Mouse (Mus musculus): Measurements from ENCODE around the gene Clmp. TPM values are rescaled to one million over a fixed set of nuclear protein-coding genes. Genes with fewer than 3 reads are reported as not detected.

Gene Clmp
- total RNA-seq, 1 experiment, result 1.7 TPM

DNA sequence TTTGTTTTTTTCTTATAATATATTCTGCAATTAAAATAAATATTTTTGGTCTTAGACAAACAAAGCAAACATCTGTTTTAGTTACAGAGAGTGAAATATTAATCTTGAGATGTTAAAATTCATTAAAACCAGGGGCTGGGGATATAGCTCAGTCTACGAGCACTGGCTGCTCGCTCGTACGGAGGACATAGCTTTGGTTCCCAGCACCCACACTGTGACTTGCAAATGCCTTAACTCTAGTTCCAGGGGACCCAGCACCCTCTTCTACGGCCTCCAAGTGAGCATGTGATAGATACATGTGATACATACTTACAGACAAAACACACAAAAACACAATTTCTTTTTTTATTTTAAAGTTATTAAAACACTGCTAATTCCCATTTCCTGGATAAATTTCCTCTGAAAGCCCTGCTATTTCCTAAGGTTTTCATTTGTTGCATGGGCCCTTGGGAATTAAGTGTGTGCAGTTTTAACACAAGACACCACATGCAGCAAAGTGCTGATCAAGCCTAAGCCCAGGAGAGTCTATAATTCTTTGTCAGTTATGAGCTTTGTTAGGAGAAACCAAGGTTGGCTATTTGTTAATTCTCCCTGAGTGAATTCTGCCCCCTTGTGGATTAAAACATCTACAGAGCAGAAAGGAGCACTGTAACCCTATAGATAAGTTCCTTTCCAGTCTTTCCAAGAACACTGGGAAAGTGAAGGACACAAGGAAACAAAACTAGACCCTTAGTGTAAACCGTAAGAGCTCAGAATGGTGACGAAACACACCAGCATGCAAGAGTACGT lies 64.3 kb downstream of the Clmp start:
- Histone ChIP-seq H3K9ac (ENCODE audit: insufficient read depth, low read depth, low read length, poor library complexity, severe bottlenecking) (no peak overlapping the region), H3K9me3 (ENCODE audit: control insufficient read depth, insufficient read depth, low read depth, low read length) (no peaks in the 10 kb centered on the region), H3K4me1 (ENCODE audit: control insufficient read depth in 2 of 2, insufficient read depth in 2 of 2, low read length in 2 of 2, poor library complexity in 1 of 2) (no peaks in the 10 kb centered on the region), H3K4me3 (ENCODE audit: insufficient read depth in 1 of 2, low read depth in 1 of 2, low read length in 2 of 2, poor library complexity in 1 of 2, severe bottlenecking in 1 of 2) (no peak overlapping the region), H3K27ac (ENCODE audit: insufficient read depth, low read depth, low read length, poor library complexity, severe bottlenecking) (no peak overlapping the region), H3K36me3 (ENCODE audit: control insufficient read depth, insufficient read depth, low read length, poor library complexity, severe bottlenecking) (no peaks in the 10 kb centered on the region)
- DNase-seq (ENCODE audit: low read depth, low spot score), result no peak
- in situ Hi-C loops (cut with MboI; ENCODE audit: low sequenced_read_pairs in 2 of 2, unreplicated experiment in 2 of 2), result loop anchor here in 1 of 2 experiments (5.0 kb wide), 1 partner anchor 123 kb away; no protein-coding TSS in a partner anchor
- TF ChIP-seq ZNF384 (IDR thresholded peaks at IDR 0.05; ENCODE audit: low read depth, low read length), result no peak
- TF ChIP-seq ZC3H11A (IDR thresholded peaks at IDR 0.05; ENCODE audit: borderline replicate concordance, low read depth, low read length), result peak; percentile 21; the same call in 1 of the 2 replicates
- TF ChIP-seq CHD2 (IDR thresholded peaks at IDR 0.05; ENCODE audit: low read depth, low read length), result no peak

GRCm38 (mm10) chr9:40751749-40752148 lies 66.0 kb downstream of the Clmp start:
- TF ChIP-seq MAFK (IDR thresholded peaks at IDR 0.05; ENCODE audit: insufficient read depth, low read depth, low read length) (no peak), CHD2 (IDR thresholded peaks at IDR 0.05; ENCODE audit: low read depth, low read length) (no peak), ZNF384 (IDR thresholded peaks at IDR 0.05; ENCODE audit: low read depth, low read length) (no peak), HCFC1 (IDR thresholded peaks at IDR 0.05; ENCODE audit: borderline replicate concordance, insufficient read depth, low read length) (no peak), ZC3H11A (IDR thresholded peaks at IDR 0.05; ENCODE audit: borderline replicate concordance, low read depth, low read length) (no peak)

GRCm38 (mm10) chr9:40756401-40756800 lies 70.6 kb downstream of the Clmp start:
- Histone ChIP-seq H3K4me1 (ENCODE audit: control insufficient read depth in 2 of 2, insufficient read depth in 2 of 2, low read length in 2 of 2, poor library complexity in 1 of 2) (peaks cover 0 to 10% of the 10 kb centered on the region in 2 experiments; a peak in 2 of 4 replicates), H3K4me3 (ENCODE audit: insufficient read depth in 1 of 2, low read depth in 1 of 2, low read length in 2 of 2, poor library complexity in 1 of 2, severe bottlenecking in 1 of 2) (peak overlapping the region; percentile 1 to 27; a peak in 3 of 4 replicates), H3K9ac (ENCODE audit: insufficient read depth, low read depth, low read length, poor library complexity, severe bottlenecking) (0 out of 2 replicates have a peak overlapping the region, but pooled peaks have one; percentile 42), H3K36me3 (ENCODE audit: control insufficient read depth, insufficient read depth, low read length, poor library complexity, severe bottlenecking) (no peaks in the 10 kb centered on the region), H3K9me3 (ENCODE audit: control insufficient read depth, insufficient read depth, low read depth, low read length) (no peaks in the 10 kb centered on the region), H3K27ac (ENCODE audit: insufficient read depth, low read depth, low read length, poor library complexity, severe bottlenecking) (no peak overlapping the region)
- DNase-seq (ENCODE audit: low read depth, low spot score), result peak; percentile 65
- TF ChIP-seq MAFK (IDR thresholded peaks at IDR 0.05; ENCODE audit: insufficient read depth, low read depth, low read length), result no peak
- no peak for TF ChIP-seq HCFC1 (IDR thresholded peaks at IDR 0.05; ENCODE audit: borderline replicate concordance, insufficient read depth, low read length)
- no peak for TF ChIP-seq ZC3H11A (IDR thresholded peaks at IDR 0.05; ENCODE audit: borderline replicate concordance, low read depth, low read length)
- TF ChIP-seq CHD2 (IDR thresholded peaks at IDR 0.05; ENCODE audit: low read depth, low read length), result no peak
- no peak for TF ChIP-seq ZNF384 (IDR thresholded peaks at IDR 0.05; ENCODE audit: low read depth, low read length)
- in situ Hi-C loops (cut with MboI; ENCODE audit: low sequenced_read_pairs in 2 of 2, unreplicated experiment in 2 of 2), result no loop called here

More at GRCm38 (mm10) chr9:40751749-40752148, 66.0 kb downstream of the Clmp start:
- no peak for DNase-seq (ENCODE audit: low read depth, low spot score)
- Histone ChIP-seq H3K4me1 (ENCODE audit: control insufficient read depth in 2 of 2, insufficient read depth in 2 of 2, low read length in 2 of 2, poor library complexity in 1 of 2) (peaks cover 0 to 3% of the 10 kb centered on the region in 2 experiments; a peak in 1 of 4 replicates), H3K36me3 (ENCODE audit: control insufficient read depth, insufficient read depth, low read length, poor library complexity, severe bottlenecking) (no peaks in the 10 kb centered on the region), H3K9ac (ENCODE audit: insufficient read depth, low read depth, low read length, poor library complexity, severe bottlenecking) (no peak overlapping the region), H3K9me3 (ENCODE audit: control insufficient read depth, insufficient read depth, low read depth, low read length) (no peaks in the 10 kb centered on the region), H3K4me3 (ENCODE audit: insufficient read depth in 1 of 2, low read depth in 1 of 2, low read length in 2 of 2, poor library complexity in 1 of 2, severe bottlenecking in 1 of 2) (no peak overlapping the region), H3K27ac (ENCODE audit: insufficient read depth, low read depth, low read length, poor library complexity, severe bottlenecking) (no peak overlapping the region)
- in situ Hi-C loops (cut with MboI; ENCODE audit: low sequenced_read_pairs in 2 of 2, unreplicated experiment in 2 of 2), result no loop called here

DNA sequence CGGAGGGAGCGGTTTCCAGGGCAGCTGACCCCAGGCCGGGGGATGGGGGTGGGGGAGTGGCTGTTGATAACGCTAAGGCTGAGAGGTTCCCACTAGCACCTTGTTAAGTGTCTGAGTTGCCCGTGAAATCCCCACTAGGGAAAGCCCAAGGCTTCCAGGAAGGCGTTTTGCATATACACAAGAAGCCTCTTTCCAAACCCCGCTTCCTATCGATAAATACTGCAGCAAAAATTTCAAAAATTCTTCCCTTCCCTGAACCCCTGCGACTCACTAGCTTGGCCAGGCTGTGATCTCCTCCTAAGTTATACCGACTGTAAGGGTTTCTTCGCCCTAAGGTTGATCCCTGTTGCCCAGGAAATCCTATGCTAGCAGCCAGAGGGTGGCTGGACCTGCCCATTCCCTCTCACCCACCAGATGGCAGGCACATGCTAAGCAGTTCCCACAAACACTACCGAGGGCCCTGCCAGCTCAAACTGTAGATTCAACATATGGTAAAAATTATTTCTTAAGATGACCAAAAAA lies 71.4 kb downstream of the Clmp start:
- Histone ChIP-seq H3K4me3 (ENCODE audit: insufficient read depth in 1 of 2, low read depth in 1 of 2, low read length in 2 of 2, poor library complexity in 1 of 2, severe bottlenecking in 1 of 2) (peak overlapping the region in 1 of 2 experiments; percentile 27; a peak in 2 of 4 replicates), H3K9me3 (ENCODE audit: control insufficient read depth, insufficient read depth, low read depth, low read length) (no peaks in the 10 kb centered on the region), H3K36me3 (ENCODE audit: control insufficient read depth, insufficient read depth, low read length, poor library complexity, severe bottlenecking) (no peaks in the 10 kb centered on the region), H3K4me1 (ENCODE audit: control insufficient read depth in 2 of 2, insufficient read depth in 2 of 2, low read length in 2 of 2, poor library complexity in 1 of 2) (peaks cover 0 to 10% of the 10 kb centered on the region in 2 experiments; a peak in 2 of 4 replicates), H3K9ac (ENCODE audit: insufficient read depth, low read depth, low read length, poor library complexity, severe bottlenecking) (peak overlapping the region; percentile 47; the same call in 1 of the 2 replicates), H3K27ac (ENCODE audit: insufficient read depth, low read depth, low read length, poor library complexity, severe bottlenecking) (no peak overlapping the region; the same call in 1 of the 2 replicates)
- no peak for DNase-seq (ENCODE audit: low read depth, low spot score)
- in situ Hi-C loops (cut with MboI; ENCODE audit: low sequenced_read_pairs in 2 of 2, unreplicated experiment in 2 of 2), result no loop called here
- TF ChIP-seq ZC3H11A (IDR thresholded peaks at IDR 0.05; ENCODE audit: borderline replicate concordance, low read depth, low read length), result no peak
- peak; percentile 76; the same call in 1 of the 2 replicates for TF ChIP-seq ZNF384 (IDR thresholded peaks at IDR 0.05; ENCODE audit: low read depth, low read length)
- no peak for TF ChIP-seq CHD2 (IDR thresholded peaks at IDR 0.05; ENCODE audit: low read depth, low read length)
